Mouse (Mus musculus) hindbrain, embryonic 16.5 days (tissue): Measurements from ENCODE around the gene Il10. TPM values are rescaled to one million over a fixed set of nuclear protein-coding genes. Genes with fewer than 3 reads are reported as not detected.
"Not testable (repeated sequence)": the region's sequence is repeated elsewhere in the genome, so short reads cannot be mapped to it uniquely, and the experiment has no call there.

ENCODE experiments used
- ATAC-seq: fragments of 200-750 bp; cut with Nextera tagmentation; 2 replicates; pipeline ENCODE4 v1.8.0; 2017; ENCODE audit warnings: moderate TSS enrichment, moderate library complexity
- H3K27ac ChIP-seq: fragments of 300-500 bp; sonication (generic); 2 replicates; pipeline ENCODE4 v1.5.1; 2014; ENCODE audit warnings: low read depth, mild to moderate bottlenecking, control low read depth, low read length, moderate library complexity
- H3K27me3 ChIP-seq: fragments of 300-500 bp; sonication (generic); replicated peaks from 2 replicates; pipeline ENCODE4 v1.6.1; 2014; ENCODE audit warnings: low read length; ENCODE audit not compliant: control insufficient read depth, insufficient read depth
- H3K36me3 ChIP-seq: fragments of 300-500 bp; sonication (generic); 2 replicates; pipeline ENCODE4 v1.6.1; 2014; ENCODE audit warnings: mild to moderate bottlenecking, low read length, moderate library complexity, mixed read lengths; ENCODE audit not compliant: control insufficient read depth, insufficient read depth
- H3K4me1 ChIP-seq: fragments of 300-500 bp; sonication (generic); 2 replicates; pipeline ENCODE4 v1.6.1; 2014; ENCODE audit warnings: low read depth, low read length; ENCODE audit not compliant: control insufficient read depth, insufficient read depth
- H3K4me2 ChIP-seq: fragments of 300-500 bp; sonication (generic); 2 replicates; pipeline ENCODE4 v1.6.1; 2014; ENCODE audit warnings: mild to moderate bottlenecking, low read length, control low read depth, moderate library complexity
- H3K4me3 ChIP-seq: fragments of 300-500 bp; sonication (generic); 2 replicates; pipeline ENCODE4 v1.5.1; 2014; ENCODE audit warnings: mild to moderate bottlenecking, low read length, control low read depth, moderate library complexity
- H3K9ac ChIP-seq: fragments of 300-500 bp; sonication (generic); 2 replicates; pipeline ENCODE4 v1.6.1; 2014; ENCODE audit warnings: low read depth, mild to moderate bottlenecking, control low read depth, low read length, moderate library complexity
- H3K9me3 ChIP-seq: fragments of 300-500 bp; sonication (generic); 2 replicates; pipeline ENCODE4 v1.6.1; 2014; ENCODE audit warnings: mild to moderate bottlenecking, low read length, moderate library complexity; ENCODE audit not compliant: control insufficient read depth
- WGBS: fragments of 180-500 bp; shearing (Covaris S2); extraction: QIAGEN DNeasy Blood & Tissue Kit; methylation state at CpG from one replicate; pipeline ENCODE4 v1.1.7; 2014; 5-methylcytosine and 5-hydroxymethylcytosine counted together
- polyA plus RNA-seq: library from polyadenylated mRNA; unstranded; fragments of >200 nt; fragmentation: Nextera tagmentation; extraction: Ambion mirVana; gene quantifications from 2 replicates; pipeline ENCODE4 v1.2.1, GENCODE M21; 2015

Gene Il10
- polyA plus RNA-seq, 1 experiment from 2014 or later, result not detected

DNA sequence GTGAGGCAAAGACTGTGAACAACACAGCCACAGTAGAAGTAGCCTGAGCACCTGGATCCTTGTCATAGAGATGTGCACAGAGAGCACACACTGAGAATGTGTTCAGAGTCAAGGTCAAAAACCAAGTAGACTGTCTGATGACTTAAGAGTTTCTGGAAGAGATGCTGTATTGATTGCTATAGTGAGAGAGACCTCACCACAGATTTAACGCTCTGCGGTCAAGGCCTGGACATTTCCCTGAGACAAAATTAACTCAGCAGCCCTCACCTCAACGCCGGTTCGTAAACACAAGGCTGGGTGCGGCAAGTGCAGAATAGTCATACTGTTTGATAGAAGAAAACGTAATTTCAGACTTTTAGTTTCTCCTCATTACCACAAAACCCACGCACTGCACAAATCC lies 7.2 kb upstream of the Il10 start:
- WGBS, result 87% methylated on average over 8 of the region's 8 CpGs
- Histone ChIP-seq H3K36me3 (no peaks in the 10 kb centered on the region), H3K9me3 (no peaks in the 10 kb centered on the region), H3K4me2 (no peak overlapping the region), H3K9ac (no peak overlapping the region), H3K27ac (no peak overlapping the region), H3K4me3 (no peak overlapping the region), H3K4me1 (no peaks in the 10 kb centered on the region), H3K27me3 (no peaks in the 10 kb centered on the region)
- no peak for ATAC-seq

DNA sequence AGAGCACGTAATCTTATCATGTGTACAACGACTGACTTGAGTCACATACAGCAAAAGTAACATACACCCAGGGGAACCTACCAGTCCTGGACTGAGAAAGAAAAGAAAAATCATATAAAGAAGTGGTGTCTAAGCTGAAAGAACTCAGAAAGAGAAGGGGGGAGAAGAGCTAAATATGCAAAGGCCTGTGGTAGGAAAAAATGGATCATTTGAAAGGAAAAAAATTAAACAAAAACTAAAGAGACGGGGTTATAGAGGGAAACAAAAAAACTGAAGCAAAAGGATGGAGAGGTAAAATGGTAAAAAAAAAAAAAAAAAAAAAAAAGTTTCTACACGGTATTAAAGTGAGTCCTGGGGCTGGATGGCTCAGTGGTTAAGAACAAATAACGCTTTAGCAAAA lies 5.7 kb upstream of the Il10 start:
- ATAC-seq, result no peak
- no peak overlapping the region for H3K4me2 ChIP-seq
- no peaks in the 10 kb centered on the region for H3K4me1 ChIP-seq
- H3K9ac ChIP-seq, result no peak overlapping the region
- H3K27me3 ChIP-seq, result no peaks in the 10 kb centered on the region
- H3K27ac ChIP-seq, result no peak overlapping the region
- 95% methylated on average over 5 of the region's 5 CpGs for WGBS
- no peaks in the 10 kb centered on the region for H3K9me3 ChIP-seq
- no peak overlapping the region for H3K4me3 ChIP-seq
- H3K36me3 ChIP-seq, result no peaks in the 10 kb centered on the region

DNA sequence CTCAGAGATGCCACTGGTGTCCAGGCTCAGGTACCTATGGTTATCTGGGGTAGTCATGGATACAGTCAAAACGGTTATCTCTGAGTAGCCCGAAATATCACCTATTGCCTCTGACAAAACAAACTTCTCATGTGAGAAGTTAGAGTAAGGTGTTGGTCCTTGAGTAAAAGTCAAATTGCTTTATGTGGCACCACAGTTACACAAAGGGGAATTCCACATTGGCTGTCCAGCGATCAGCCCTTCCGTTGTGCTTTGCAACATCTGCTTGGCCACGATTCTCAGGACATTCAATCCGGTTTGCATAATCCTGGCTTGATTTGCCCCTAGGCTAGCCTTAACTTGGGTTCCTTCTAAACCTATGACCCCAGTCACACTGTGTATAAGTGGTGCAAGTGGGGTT lies 4.4 kb upstream of the Il10 start:
- Histone ChIP-seq H3K27ac (no peak overlapping the region), H3K4me2 (no peak overlapping the region), H3K27me3 (no peaks in the 10 kb centered on the region), H3K9ac (no peak overlapping the region), H3K36me3 (no peaks in the 10 kb centered on the region), H3K9me3 (no peaks in the 10 kb centered on the region), H3K4me1 (no peaks in the 10 kb centered on the region), H3K4me3 (no peak overlapping the region)
- WGBS, result 92% methylated on average over 6 of the region's 6 CpGs
- no peak for ATAC-seq

DNA sequence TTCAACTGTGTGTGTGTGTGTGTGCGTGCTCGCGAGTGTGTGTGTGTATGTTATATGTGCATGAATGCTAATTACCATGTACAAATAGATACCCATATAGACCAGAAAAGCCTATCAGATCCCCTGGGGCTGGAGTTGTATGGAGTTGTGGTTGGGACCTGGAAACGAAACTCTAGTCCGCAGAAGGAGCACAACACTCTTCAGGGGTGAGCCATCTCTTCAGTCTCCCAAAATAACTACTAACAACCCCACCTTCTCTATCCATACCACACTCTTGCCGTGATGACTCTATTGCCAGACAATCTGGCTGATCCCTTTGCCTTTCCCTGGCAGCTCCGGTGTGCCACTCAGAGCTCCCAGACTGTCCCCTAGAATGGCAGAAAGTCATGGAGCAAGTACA lies 3.8 kb upstream of the Il10 start:
- Histone ChIP-seq H3K4me3 (no peak overlapping the region), H3K9me3 (no peaks in the 10 kb centered on the region), H3K27me3 (no peaks in the 10 kb centered on the region), H3K27ac (no peak overlapping the region), H3K36me3 (no peaks in the 10 kb centered on the region), H3K4me2 (no peak overlapping the region), H3K4me1 (no peaks in the 10 kb centered on the region), H3K9ac (no peak overlapping the region)
- ATAC-seq, result no peak
- WGBS, result 93% methylated on average over 7 of the region's 7 CpGs

DNA sequence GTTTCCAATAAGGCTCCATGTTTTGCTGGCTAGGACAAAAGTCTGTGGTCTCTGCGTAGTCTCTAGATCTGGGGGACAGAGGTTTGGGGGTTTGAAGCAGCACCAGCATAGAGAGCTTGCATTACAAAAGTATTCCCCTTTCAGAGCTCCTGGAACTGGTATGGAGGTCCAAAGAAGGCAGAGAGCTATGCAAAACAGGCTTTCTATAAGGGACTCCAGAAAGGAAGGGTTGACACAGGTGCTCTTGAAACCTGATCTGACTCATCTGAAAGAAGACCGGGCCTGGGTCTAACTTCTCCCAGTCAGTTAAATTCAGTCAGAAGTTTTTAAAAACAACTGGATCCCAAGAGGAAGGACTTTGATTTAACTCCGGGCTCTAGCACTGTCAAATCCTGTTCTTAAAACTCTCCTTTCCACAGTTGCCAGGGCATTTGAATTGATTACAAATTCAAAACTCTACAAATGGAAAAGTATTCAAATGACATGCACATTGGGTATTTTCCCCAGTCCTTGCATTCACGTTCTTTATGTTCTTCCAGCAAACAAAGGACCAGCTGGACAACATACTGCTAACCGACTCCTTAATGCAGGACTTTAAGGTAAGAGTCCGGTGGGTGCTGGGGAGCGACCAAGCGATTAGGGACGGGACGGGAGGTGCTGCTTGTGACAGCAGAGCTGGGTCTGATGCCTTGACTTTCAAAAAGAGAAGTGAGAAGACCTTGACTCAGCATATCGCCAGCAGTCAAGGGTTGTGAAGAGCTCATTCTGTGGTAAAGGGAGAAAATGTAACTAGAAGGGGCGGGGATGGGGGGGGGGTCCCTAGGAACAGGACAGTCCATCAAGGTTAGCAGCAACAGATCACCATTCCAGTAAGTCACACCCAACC lies 1.0 kb downstream of the Il10 start:
- Histone ChIP-seq H3K27ac (no peak overlapping the region), H3K9ac (no peak overlapping the region), H3K36me3 (no peaks in the 10 kb centered on the region), H3K4me3 (no peak overlapping the region), H3K4me2 (no peak overlapping the region), H3K27me3 (no peaks in the 10 kb centered on the region), H3K9me3 (no peaks in the 10 kb centered on the region), H3K4me1 (no peaks in the 10 kb centered on the region)
- no peak for ATAC-seq
- 50% methylated on average over 12 of the region's 12 CpGs for WGBS

- H3K27me3 ChIP-seq, result no peaks in the 10 kb centered on the region
- no peak overlapping the region for H3K4me3 ChIP-seq
- no peaks in the 10 kb centered on the region for H3K36me3 ChIP-seq
- no peaks in the 10 kb centered on the region for H3K9me3 ChIP-seq
- no peak for ATAC-seq
- no peak overlapping the region for H3K4me2 ChIP-seq
- H3K27ac ChIP-seq, result no peak overlapping the region
- no peak overlapping the region for H3K9ac ChIP-seq
- WGBS, result 75% methylated on average over 9 of the region's 9 CpGs
- no peaks in the 10 kb centered on the region for H3K4me1 ChIP-seq
These were observed 1.8 kb downstream of the Il10 start for GRCm38 (mm10) chr1:131021438-131021837.

DNA sequence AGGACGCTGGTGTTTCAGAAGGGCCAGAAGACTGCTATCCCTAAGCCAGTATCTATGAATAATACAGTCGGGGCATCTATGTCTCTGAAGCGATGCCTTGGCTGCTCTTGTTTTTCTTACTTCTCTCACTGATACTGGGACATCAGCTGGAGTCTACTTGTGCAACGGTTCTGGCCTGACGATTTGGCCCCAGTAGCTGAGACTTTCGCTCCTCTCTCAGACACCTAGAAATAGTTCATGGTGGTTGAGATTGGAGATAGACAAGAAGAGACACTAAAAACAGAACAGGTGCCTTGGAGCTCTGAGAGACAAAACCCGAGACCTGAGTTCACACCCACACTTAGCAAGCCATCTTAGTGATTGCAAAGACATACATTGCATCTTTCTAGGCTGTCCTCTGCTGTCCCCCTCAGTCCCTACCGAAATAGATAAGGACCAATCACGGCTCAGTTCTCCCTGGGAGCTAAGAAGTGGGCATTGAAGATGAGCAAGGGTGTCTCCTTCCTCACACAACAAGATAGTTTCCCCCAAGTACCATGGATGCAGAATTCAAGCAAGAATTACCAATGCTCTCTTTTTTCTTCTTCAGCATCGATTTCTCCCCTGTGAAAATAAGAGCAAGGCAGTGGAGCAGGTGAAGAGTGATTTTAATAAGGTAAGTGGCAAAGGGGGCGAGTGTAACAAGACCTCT lies 2.4 kb downstream of the Il10 start:
- Histone ChIP-seq H3K4me1 (no peaks in the 10 kb centered on the region), H3K27ac (no peak overlapping the region), H3K36me3 (no peaks in the 10 kb centered on the region), H3K4me3 (no peak overlapping the region), H3K9ac (no peak overlapping the region), H3K9me3 (no peaks in the 10 kb centered on the region), H3K27me3 (no peaks in the 10 kb centered on the region), H3K4me2 (no peak overlapping the region)
- ATAC-seq, result no peak
- WGBS, result 79% methylated on average over 11 of the region's 11 CpGs

DNA sequence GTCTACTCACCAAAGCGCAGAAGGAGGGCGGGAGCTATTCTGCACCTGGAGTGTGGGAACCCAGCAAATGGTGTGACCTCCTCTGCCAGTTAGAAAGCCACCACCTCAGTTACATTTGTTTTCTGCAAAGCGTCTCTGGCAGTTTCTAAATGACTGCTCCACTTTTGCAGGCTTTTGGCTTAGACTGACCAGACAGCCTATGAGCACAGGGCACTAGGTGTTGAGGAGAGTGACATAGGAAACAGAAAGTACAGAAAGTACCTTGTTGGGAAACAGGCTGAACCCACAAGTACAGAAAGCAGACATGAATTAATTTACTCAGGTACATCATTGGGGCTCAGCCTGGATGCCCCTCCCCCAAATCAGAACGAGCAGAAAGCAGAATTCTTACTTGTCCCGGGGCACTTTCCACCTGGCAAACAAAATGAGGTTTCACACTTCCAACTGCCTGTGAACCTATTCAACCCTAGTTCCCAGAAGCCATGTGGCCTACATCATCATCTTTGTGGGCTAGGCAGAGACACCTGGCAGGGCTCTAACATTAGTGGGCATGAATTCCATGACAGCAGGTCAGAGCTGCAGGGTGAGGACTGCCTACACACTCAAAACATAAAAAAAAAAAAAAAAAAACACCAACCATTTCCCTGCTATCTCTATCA lies 3.1 kb downstream of the Il10 start:
- H3K9ac ChIP-seq, result no peak overlapping the region
- H3K4me3 ChIP-seq, result no peak overlapping the region
- H3K27ac ChIP-seq, result no peak overlapping the region
- ATAC-seq, result no peak
- H3K9me3 ChIP-seq, result no peaks in the 10 kb centered on the region
- no peaks in the 10 kb centered on the region for H3K27me3 ChIP-seq
- WGBS, result 79% methylated on average over 5 of the region's 5 CpGs
- no peak overlapping the region for H3K4me2 ChIP-seq
- no peaks in the 10 kb centered on the region for H3K4me1 ChIP-seq
- H3K36me3 ChIP-seq, result no peaks in the 10 kb centered on the region

DNA sequence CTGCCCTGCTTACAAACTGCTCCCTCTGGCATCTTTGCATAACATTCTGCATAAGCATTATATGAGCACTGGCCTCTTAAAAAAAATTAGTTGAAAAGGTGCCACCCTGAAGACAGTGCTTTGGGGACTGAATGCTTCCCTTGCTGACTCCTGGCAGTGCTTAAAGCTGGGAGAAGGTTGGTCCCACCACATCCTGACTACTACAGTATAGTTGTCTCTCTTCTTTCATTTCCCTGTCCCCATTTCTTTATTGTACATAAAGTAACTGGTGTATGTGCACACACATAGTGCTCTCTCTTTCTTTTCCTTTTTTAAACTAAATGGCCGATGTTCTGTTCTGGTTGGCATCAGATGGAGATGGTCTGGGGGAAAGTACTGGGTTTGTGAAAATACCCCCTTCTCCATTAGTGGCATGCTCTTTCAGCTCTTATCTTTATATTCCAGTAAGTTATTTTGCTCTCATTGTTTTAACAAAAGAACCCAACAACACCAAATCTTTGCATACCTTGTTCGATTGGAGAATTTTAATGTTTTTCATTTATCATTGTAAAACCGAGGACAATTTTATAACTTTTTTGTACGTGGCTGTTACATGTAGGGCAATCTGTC lies 3.7 kb downstream of the Il10 start:
- H3K36me3 ChIP-seq, H3K9me3 ChIP-seq, H3K27me3 ChIP-seq, H3K4me1 ChIP-seq, H3K9ac ChIP-seq, ATAC-seq, H3K4me2 ChIP-seq, H3K27ac ChIP-seq, H3K4me3 ChIP-seq: not testable (repeated sequence)
- 88% methylated on average over 4 of the region's 4 CpGs for WGBS
